Mouse (Mus musculus): ENCODE data around the gene Rbm26. TPM values are rescaled to one million over a fixed set of nuclear protein-coding genes. Genes with fewer than 3 reads are reported as not detected.
A peak's percentile ranks its signal among the peaks of the same experiment; 100 is the strongest.

Rbm26 gene
- 43.2 and 45.3 TPM in 2 replicates for polyA plus RNA-seq (2014; fragmentation: Nextera tagmentation; extraction: Ambion mirVana)

GRCm38 (mm10) chr14:105177238-105177693 lies at the start of gene Rbm26:
TSS of gene Rbm26 (minus strand) at chr14:105177327.
- no peaks in the 10 kb centered on the region for H3K36me3 ChIP-seq (ENCODE audit: control insufficient read depth, insufficient read depth, low read length)
- peak within 1 kb of the TSS; percentile 96 for H3K27ac ChIP-seq (ENCODE audit: low read depth)
- no peaks in the 10 kb centered on the region for H3K9me3 ChIP-seq (ENCODE audit: control insufficient read depth, low read length)
- ATAC-seq (replicated peaks; ENCODE audit: low FRiP score, low TSS enrichment, low read depth) (peak; percentile 96), DNase-seq (ENCODE audit: low spot score) (peak; percentile 97)
- H3K27me3 ChIP-seq (replicated peaks; ENCODE audit: control insufficient read depth, insufficient read depth, low read length) = no peaks in the 10 kb centered on the region
- peak within 1 kb of the TSS; percentile 99 for H3K9ac ChIP-seq (ENCODE audit: low read length)
- peak within 1 kb of the TSS; percentile 98 for H3K4me3 ChIP-seq (ENCODE audit: low read depth, low read length)
- H3K4me1 ChIP-seq (replicated peaks; ENCODE audit: control insufficient read depth, insufficient read depth, low read length) = peaks cover 20% of the 10 kb centered on the region
- peak within 1 kb of the TSS; percentile 89 for H3K4me2 ChIP-seq (ENCODE audit: low read length)
- WGBS = under 1% methylated on average over 28 of the region's 28 CpGs

GRCm38 (mm10) chr14:105225790-105226189 lies 48.7 kb upstream of the Rbm26 start:
- Histone ChIP-seq H3K36me3 (ENCODE audit: control insufficient read depth, insufficient read depth, low read length) (no peaks in the 10 kb centered on the region), H3K4me3 (ENCODE audit: low read depth, low read length) (no peak overlapping the region), H3K27me3 (replicated peaks; ENCODE audit: control insufficient read depth, insufficient read depth, low read length) (no peaks in the 10 kb centered on the region), H3K9ac (ENCODE audit: low read length) (no peak overlapping the region), H3K27ac (ENCODE audit: low read depth) (no peak overlapping the region), H3K4me2 (ENCODE audit: low read length) (no peak overlapping the region), H3K9me3 (ENCODE audit: control insufficient read depth, low read length) (no peaks in the 10 kb centered on the region), H3K4me1 (replicated peaks; ENCODE audit: control insufficient read depth, insufficient read depth, low read length) (no peaks in the 10 kb centered on the region)
- whole genome bisulfite sequencing = 89% methylated on average over 4 of the region's 4 CpGs
- DNase-seq (ENCODE audit: low spot score) (no peak), ATAC-seq (replicated peaks; ENCODE audit: low FRiP score, low TSS enrichment, low read depth) (no peak)

- ATAC-seq (replicated peaks; ENCODE audit: low FRiP score, low TSS enrichment, low read depth) (no peak), DNase-seq (ENCODE audit: low spot score) (no peak)
- H3K4me1 ChIP-seq (replicated peaks; ENCODE audit: control insufficient read depth, insufficient read depth, low read length) = no peaks in the 10 kb centered on the region
- no peak overlapping the region for H3K4me2 ChIP-seq (ENCODE audit: low read length)
- H3K4me3 ChIP-seq (ENCODE audit: low read depth, low read length) = no peak overlapping the region
- no peak overlapping the region for H3K27ac ChIP-seq (ENCODE audit: low read depth)
- no peaks in the 10 kb centered on the region for H3K27me3 ChIP-seq (replicated peaks; ENCODE audit: control insufficient read depth, insufficient read depth, low read length)
- H3K36me3 ChIP-seq (ENCODE audit: control insufficient read depth, insufficient read depth, low read length) = no peaks in the 10 kb centered on the region
- 77% methylated on average over 4 of the region's 4 CpGs for WGBS
- H3K9ac ChIP-seq (ENCODE audit: low read length) = no peak overlapping the region
- H3K9me3 ChIP-seq (ENCODE audit: control insufficient read depth, low read length) = no peaks in the 10 kb centered on the region
These were observed 45.1 kb upstream of the Rbm26 start for GRCm38 (mm10) chr14:105222240-105222639.

DNA sequence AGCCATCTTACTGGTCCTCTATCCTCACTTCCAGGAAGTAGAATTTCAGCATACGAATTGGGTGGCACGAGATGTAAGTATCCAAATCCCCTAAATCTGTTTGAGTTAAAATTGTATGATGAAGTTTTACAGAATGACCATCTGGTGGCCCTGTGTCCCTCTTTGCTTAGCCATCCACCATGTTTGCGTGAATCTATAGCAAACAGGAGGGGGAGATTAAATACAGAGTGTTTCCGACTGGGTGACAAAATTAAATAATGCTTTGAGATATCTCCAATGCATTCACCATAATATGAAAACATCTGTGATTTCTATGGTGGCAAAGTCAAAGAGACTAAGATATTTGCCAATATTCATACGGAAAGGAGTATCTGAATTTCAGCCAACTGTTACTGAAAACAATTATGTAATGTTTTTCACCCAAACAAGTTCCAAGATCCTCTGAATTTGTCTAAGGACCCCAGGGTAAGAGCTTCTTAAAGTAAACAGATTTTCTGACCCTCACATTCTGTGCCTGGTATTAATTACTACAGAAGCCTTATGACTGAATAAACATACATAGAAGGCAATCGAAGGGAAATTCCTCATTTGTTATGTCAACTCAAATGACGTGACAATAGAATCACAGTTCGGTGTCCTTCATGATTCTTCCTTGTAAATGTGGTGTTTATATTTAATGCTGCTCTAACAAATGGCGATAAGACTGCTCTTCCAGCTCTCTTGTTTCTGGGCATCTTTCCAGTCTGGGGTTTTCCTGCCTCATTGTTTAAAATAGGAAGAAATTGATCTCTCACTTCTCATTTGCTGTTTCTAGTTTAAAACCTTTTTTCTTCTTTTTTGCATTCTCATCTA lies 42.6 kb upstream of the Rbm26 start:
- DNase-seq (ENCODE audit: low spot score) (no peak), ATAC-seq (replicated peaks; ENCODE audit: low FRiP score, low TSS enrichment, low read depth) (no peak)

GRCm38 (mm10) chr14:105198401-105198800 lies 21.3 kb upstream of the Rbm26 start:
- WGBS = 60% methylated on average over 5 of the region's 5 CpGs
- DNase-seq (ENCODE audit: low spot score) = no peak
- no peak for ATAC-seq (replicated peaks; ENCODE audit: low FRiP score, low TSS enrichment, low read depth)

More for the DNA sequence above, 42.6 kb upstream of the Rbm26 start:
- H3K9ac ChIP-seq (ENCODE audit: low read length) = no peak overlapping the region
- no peaks in the 10 kb centered on the region for H3K9me3 ChIP-seq (ENCODE audit: control insufficient read depth, low read length)
- H3K4me3 ChIP-seq (ENCODE audit: low read depth, low read length) = no peak overlapping the region
- H3K36me3 ChIP-seq (ENCODE audit: control insufficient read depth, insufficient read depth, low read length) = no peaks in the 10 kb centered on the region
- no peaks in the 10 kb centered on the region for H3K4me1 ChIP-seq (replicated peaks; ENCODE audit: control insufficient read depth, insufficient read depth, low read length)
- no peaks in the 10 kb centered on the region for H3K27me3 ChIP-seq (replicated peaks; ENCODE audit: control insufficient read depth, insufficient read depth, low read length)
- no peak overlapping the region for H3K27ac ChIP-seq (ENCODE audit: low read depth)
- 52% methylated on average over 9 of the region's 9 CpGs for WGBS
- H3K4me2 ChIP-seq (ENCODE audit: low read length) = no peak overlapping the region

GRCm38 (mm10) chr14:105194682-105195081 lies 17.6 kb upstream of the Rbm26 start:
- Histone ChIP-seq H3K4me2 (ENCODE audit: low read length) (no peak overlapping the region), H3K36me3 (ENCODE audit: control insufficient read depth, insufficient read depth, low read length) (no peaks in the 10 kb centered on the region)
- WGBS = 64% methylated on average over 4 of the region's 4 CpGs

More at GRCm38 (mm10) chr14:105198401-105198800, 21.3 kb upstream of the Rbm26 start:
- Histone ChIP-seq H3K4me2 (ENCODE audit: low read length) (no peak overlapping the region), H3K4me3 (ENCODE audit: low read depth, low read length) (no peak overlapping the region), H3K27me3 (replicated peaks; ENCODE audit: control insufficient read depth, insufficient read depth, low read length) (no peaks in the 10 kb centered on the region), H3K9ac (ENCODE audit: low read length) (no peak overlapping the region), H3K4me1 (replicated peaks; ENCODE audit: control insufficient read depth, insufficient read depth, low read length) (no peaks in the 10 kb centered on the region), H3K36me3 (ENCODE audit: control insufficient read depth, insufficient read depth, low read length) (no peaks in the 10 kb centered on the region), H3K9me3 (ENCODE audit: control insufficient read depth, low read length) (no peaks in the 10 kb centered on the region), H3K27ac (ENCODE audit: low read depth) (no peak overlapping the region)

DNA sequence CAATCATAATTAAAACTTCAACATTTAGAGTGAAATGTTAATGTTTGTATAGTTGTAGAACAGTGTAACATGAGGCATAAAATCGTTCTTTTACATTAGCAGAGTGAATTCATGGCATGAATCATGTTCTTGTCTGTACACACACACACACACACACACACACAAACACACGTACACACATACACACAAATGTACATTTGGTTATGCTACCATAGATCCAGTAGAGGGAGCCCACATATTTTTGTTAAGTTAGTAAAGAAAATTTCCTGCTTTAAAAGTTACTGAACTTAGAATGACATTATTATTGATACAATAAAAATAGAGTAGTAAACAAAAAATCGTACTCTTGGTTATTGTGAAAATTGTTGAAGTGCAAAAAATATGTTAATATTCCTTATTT lies 7.7 kb upstream of the Rbm26 start:
- DNase-seq (ENCODE audit: low spot score) (no peak), ATAC-seq (replicated peaks; ENCODE audit: low FRiP score, low TSS enrichment, low read depth) (no peak)
- H3K36me3 ChIP-seq (ENCODE audit: control insufficient read depth, insufficient read depth, low read length) = no peaks in the 10 kb centered on the region
- WGBS = 50% methylated on average over 3 of the region's 3 CpGs
- no peak overlapping the region for H3K4me3 ChIP-seq (ENCODE audit: low read depth, low read length)
- no peaks in the 10 kb centered on the region for H3K27me3 ChIP-seq (replicated peaks; ENCODE audit: control insufficient read depth, insufficient read depth, low read length)
- no peaks in the 10 kb centered on the region for H3K4me1 ChIP-seq (replicated peaks; ENCODE audit: control insufficient read depth, insufficient read depth, low read length)
- H3K9ac ChIP-seq (ENCODE audit: low read length) = no peak overlapping the region
- no peak overlapping the region for H3K4me2 ChIP-seq (ENCODE audit: low read length)
- H3K27ac ChIP-seq (ENCODE audit: low read depth) = no peak overlapping the region
- H3K9me3 ChIP-seq (ENCODE audit: control insufficient read depth, low read length) = no peaks in the 10 kb centered on the region

More at GRCm38 (mm10) chr14:105194682-105195081, 17.6 kb upstream of the Rbm26 start:
- no peaks in the 10 kb centered on the region for H3K27me3 ChIP-seq (replicated peaks; ENCODE audit: control insufficient read depth, insufficient read depth, low read length)
- ATAC-seq (replicated peaks; ENCODE audit: low FRiP score, low TSS enrichment, low read depth) (no peak), DNase-seq (ENCODE audit: low spot score) (no peak)
- no peak overlapping the region for H3K9ac ChIP-seq (ENCODE audit: low read length)
- H3K9me3 ChIP-seq (ENCODE audit: control insufficient read depth, low read length) = no peaks in the 10 kb centered on the region
- no peak overlapping the region for H3K27ac ChIP-seq (ENCODE audit: low read depth)
- no peak overlapping the region for H3K4me3 ChIP-seq (ENCODE audit: low read depth, low read length)
- no peaks in the 10 kb centered on the region for H3K4me1 ChIP-seq (replicated peaks; ENCODE audit: control insufficient read depth, insufficient read depth, low read length)

GRCm38 (mm10) chr14:105182786-105183185 lies 5.7 kb upstream of the Rbm26 start:
- Histone ChIP-seq H3K4me3 (ENCODE audit: low read depth, low read length) (no peak overlapping the region), H3K9ac (ENCODE audit: low read length) (no peak overlapping the region), H3K9me3 (ENCODE audit: control insufficient read depth, low read length) (no peaks in the 10 kb centered on the region), H3K4me2 (ENCODE audit: low read length) (no peak overlapping the region), H3K27ac (ENCODE audit: low read depth) (no peak overlapping the region), H3K27me3 (replicated peaks; ENCODE audit: control insufficient read depth, insufficient read depth, low read length) (no peaks in the 10 kb centered on the region), H3K36me3 (ENCODE audit: control insufficient read depth, insufficient read depth, low read length) (no peaks in the 10 kb centered on the region), H3K4me1 (replicated peaks; ENCODE audit: control insufficient read depth, insufficient read depth, low read length) (no peaks in the 10 kb centered on the region)
- WGBS = 68% methylated on average over 3 of the region's 3 CpGs
- no peak for ATAC-seq (replicated peaks; ENCODE audit: low FRiP score, low TSS enrichment, low read depth)
- no peak for DNase-seq (ENCODE audit: low spot score)

GRCm38 (mm10) chr14:105179733-105180132 lies 2.6 kb upstream of the Rbm26 start:
- Histone ChIP-seq H3K9me3 (ENCODE audit: control insufficient read depth, low read length) (no peaks in the 10 kb centered on the region), H3K9ac (ENCODE audit: low read length) (no peak overlapping the region), H3K36me3 (ENCODE audit: control insufficient read depth, insufficient read depth, low read length) (no peaks in the 10 kb centered on the region), H3K4me3 (ENCODE audit: low read depth, low read length) (no peak overlapping the region), H3K4me1 (replicated peaks; ENCODE audit: control insufficient read depth, insufficient read depth, low read length) (peaks cover 13% of the 10 kb centered on the region), H3K27ac (ENCODE audit: low read depth) (no peak overlapping the region), H3K27me3 (replicated peaks; ENCODE audit: control insufficient read depth, insufficient read depth, low read length) (no peaks in the 10 kb centered on the region), H3K4me2 (ENCODE audit: low read length) (no peak overlapping the region)
- DNase-seq (ENCODE audit: low spot score) (no peak), ATAC-seq (replicated peaks; ENCODE audit: low FRiP score, low TSS enrichment, low read depth) (no peak)
- 97% methylated on average over 3 of the region's 3 CpGs for WGBS
